Mouse (Mus musculus) intestine, postnatal 0 days (tissue): ENCODE results near the gene Tpst2. TPM values are rescaled to one million over a fixed set of nuclear protein-coding genes. Genes with fewer than 3 reads are reported as not detected.

Experiments
- ATAC-seq: fragments of 200-750 bp; cut with Nextera tagmentation; 2 replicates; pipeline ENCODE4 v1.8.0; 2017; ENCODE audit warnings: mild to moderate bottlenecking, moderate TSS enrichment, moderate library complexity
- H3K27ac ChIP-seq: fragments of 300-500 bp; sonication (generic); 2 replicates; pipeline ENCODE4 v1.5.1; 2014; ENCODE audit warnings: mild to moderate bottlenecking, low read depth, low read length, moderate library complexity
- H3K27me3 ChIP-seq: fragments of 300-500 bp; sonication (generic); replicated peaks from 2 replicates; pipeline ENCODE4 v1.6.1; 2014; ENCODE audit warnings: low read length, mixed read lengths; ENCODE audit not compliant: control insufficient read depth, insufficient read depth
- H3K36me3 ChIP-seq: fragments of 300-500 bp; sonication (generic); 2 replicates; pipeline ENCODE4 v1.6.1; 2014; ENCODE audit warnings: mild to moderate bottlenecking, moderate library complexity; ENCODE audit not compliant: control insufficient read depth, insufficient read depth
- H3K4me1 ChIP-seq: fragments of 300-500 bp; sonication (generic); replicated peaks from 2 replicates; pipeline ENCODE4 v1.6.1; 2014; ENCODE audit warnings: antibody characterized with exemption, low read length, mixed read lengths; ENCODE audit not compliant: control insufficient read depth, insufficient read depth
- H3K4me2 ChIP-seq: fragments of 300-500 bp; sonication (generic); replicated peaks from 2 replicates; pipeline ENCODE4 v1.6.1; 2014; ENCODE audit warnings: low read depth, mild to moderate bottlenecking, moderate library complexity
- H3K4me3 ChIP-seq: fragments of 300-500 bp; sonication (generic); 2 replicates; pipeline ENCODE4 v1.5.1; 2014; ENCODE audit warnings: low read depth, low read length
- H3K9ac ChIP-seq: fragments of 300-500 bp; sonication (generic); 2 replicates; pipeline ENCODE4 v1.6.1; 2014; ENCODE audit warnings: mild to moderate bottlenecking, low read depth, low read length
- H3K9me3 ChIP-seq: fragments of 300-500 bp; sonication (generic); 2 replicates; pipeline ENCODE4 v1.6.1; 2016; ENCODE audit warnings: mixed run types; ENCODE audit not compliant: control insufficient read depth
- CTCF ChIP-seq: sonication (generic); IDR thresholded peaks from 2 replicates; pipeline ENCODE4 v1.5.1; 2016; ENCODE audit warnings: low read depth, mild to moderate bottlenecking, control low read depth, antibody characterized with exemption, moderate library complexity
- WGBS: fragments of 180-500 bp; shearing (Covaris S2); extraction: QIAGEN DNeasy Blood & Tissue Kit; methylation state at CpG from one replicate; pipeline ENCODE4 v1.1.7; 2014; 5-methylcytosine and 5-hydroxymethylcytosine counted together
- polyA plus RNA-seq: library from polyadenylated mRNA; unstranded; fragments of >200 nt; fragmentation: Nextera tagmentation; extraction: Ambion mirVana; gene quantifications from 2 replicates; pipeline ENCODE4 v1.2.1, GENCODE M21; 2015

Tpst2 gene
- polyA plus RNA-seq, 1 experiment from 2014 or later = 45.3 TPM

GRCm38 (mm10) chr5:112301694-112302093, 25.2 kb downstream of the Tpst2 start:
- no peak for ATAC-seq
- no peak overlapping the region for H3K4me3 ChIP-seq
- peaks cover 15% of the 10 kb centered on the region; the same call in 1 of the 2 replicates for H3K36me3 ChIP-seq
- no peaks in the 10 kb centered on the region for H3K27me3 ChIP-seq
- peaks cover 3% of the 10 kb centered on the region; the same call in 1 of the 2 replicates for H3K4me1 ChIP-seq
- H3K9ac ChIP-seq = no peak overlapping the region
- no peaks in the 10 kb centered on the region for H3K9me3 ChIP-seq
- 75% methylated on average over 4 of the region's 4 CpGs for WGBS
- no peak overlapping the region for H3K4me2 ChIP-seq
- TF ChIP-seq CTCF = peak; percentile 26; the same call in 1 of the 2 replicates
- no peak overlapping the region for H3K27ac ChIP-seq

- TF ChIP-seq CTCF = no peak
- no peak overlapping the region for H3K4me2 ChIP-seq
- H3K27me3 ChIP-seq = no peaks in the 10 kb centered on the region
- peaks cover 16% of the 10 kb centered on the region; the same call in 1 of the 2 replicates for H3K36me3 ChIP-seq
- H3K4me1 ChIP-seq = no peaks in the 10 kb centered on the region
- ATAC-seq = no peak
- H3K4me3 ChIP-seq = no peak overlapping the region
- H3K9ac ChIP-seq = no peak overlapping the region
- H3K9me3 ChIP-seq = no peaks in the 10 kb centered on the region
- WGBS = 52% methylated on average over 5 of the region's 5 CpGs
- H3K27ac ChIP-seq = no peak overlapping the region
Observed at GRCm38 (mm10) chr5:112302310-112302709, 25.8 kb downstream of the Tpst2 start.

GRCm38 (mm10) chr5:112305842-112306241, 29.4 kb downstream of the Tpst2 start:
- Histone ChIP-seq H3K9ac (no peak overlapping the region), H3K4me2 (no peak overlapping the region), H3K9me3 (no peaks in the 10 kb centered on the region), H3K27me3 (no peaks in the 10 kb centered on the region), H3K36me3 (peaks cover 51% of the 10 kb centered on the region), H3K4me1 (no peaks in the 10 kb centered on the region), H3K4me3 (no peak overlapping the region), H3K27ac (no peak overlapping the region)
- no peak for ATAC-seq
- no peak for TF ChIP-seq CTCF
- WGBS = 85% methylated on average over 5 of the region's 5 CpGs

DNA sequence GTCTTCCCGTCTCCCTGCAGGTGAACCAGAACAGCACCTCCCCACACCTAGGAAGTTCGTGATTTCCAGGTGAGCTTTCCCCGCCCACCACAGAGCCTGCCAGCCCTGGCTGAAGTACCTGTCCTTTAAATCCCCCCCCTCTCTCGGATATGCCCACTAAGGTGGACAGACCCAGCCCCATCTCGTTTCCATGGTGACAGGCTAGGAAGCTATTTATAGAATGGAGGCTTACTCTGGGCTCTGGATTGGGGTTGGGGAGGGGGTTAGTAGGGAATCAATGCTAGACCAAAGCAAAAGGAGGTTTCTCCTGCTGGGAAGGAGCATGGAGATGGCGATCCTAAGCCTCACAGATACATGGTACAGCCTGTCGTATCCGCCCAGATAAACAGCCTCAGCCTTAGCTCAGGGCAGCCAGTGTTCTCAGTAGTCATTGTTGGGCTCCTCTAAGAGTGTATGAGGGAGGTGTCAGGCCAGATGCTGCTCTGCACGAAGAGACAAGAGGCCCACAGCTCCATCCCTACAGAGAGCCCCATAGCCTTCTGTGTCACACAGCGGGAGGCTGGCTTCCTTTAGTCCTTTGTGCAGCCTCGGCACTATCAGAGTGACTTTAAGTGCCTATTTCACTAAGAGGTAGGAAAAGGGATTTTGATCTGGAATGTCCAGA, 36.9 kb downstream of the Tpst2 start:
- no peak for TF ChIP-seq CTCF
- no peak overlapping the region for H3K4me3 ChIP-seq
- no peak overlapping the region for H3K4me2 ChIP-seq
- WGBS = 77% methylated on average over 11 of the region's 11 CpGs
- H3K36me3 ChIP-seq = peaks cover 70% of the 10 kb centered on the region
- H3K27ac ChIP-seq = no peak overlapping the region
- no peaks in the 10 kb centered on the region for H3K9me3 ChIP-seq
- H3K4me1 ChIP-seq = peaks cover 3% of the 10 kb centered on the region; the same call in 1 of the 2 replicates
- no peak overlapping the region for H3K9ac ChIP-seq
- ATAC-seq = no peak
- H3K27me3 ChIP-seq = no peaks in the 10 kb centered on the region

DNA sequence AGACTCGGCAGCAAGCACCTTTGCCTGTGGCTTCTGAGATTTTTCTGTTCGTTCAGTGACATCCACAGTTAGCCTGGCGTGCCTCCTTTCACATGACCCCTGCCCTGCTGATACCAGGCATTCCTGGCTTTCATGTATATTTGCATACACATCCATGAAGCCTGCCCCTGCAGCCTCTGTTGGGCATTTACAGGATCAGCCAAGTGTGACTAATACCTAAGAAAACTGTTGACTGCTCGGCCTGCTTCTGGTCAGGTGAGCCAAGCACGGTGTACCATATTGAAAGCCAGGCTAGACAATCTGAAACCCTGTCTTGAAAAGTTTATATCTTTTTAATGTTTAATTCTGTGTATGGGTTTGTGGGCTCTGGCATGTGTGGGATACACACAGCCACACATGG, 40.0 kb downstream of the Tpst2 start:
- ATAC-seq = 0 out of 2 replicates have a peak, but pooled peaks have one; percentile 36
- H3K27me3 ChIP-seq = no peaks in the 10 kb centered on the region
- H3K9ac ChIP-seq = no peak overlapping the region
- no peak overlapping the region for H3K4me3 ChIP-seq
- H3K36me3 ChIP-seq = peaks cover 41% of the 10 kb centered on the region
- TF ChIP-seq CTCF = no peak
- H3K27ac ChIP-seq = peak overlapping the region; percentile 28; the same call in 1 of the 2 replicates
- WGBS = 71% methylated on average over 5 of the region's 5 CpGs
- peaks cover 3% of the 10 kb centered on the region; the same call in 1 of the 2 replicates for H3K4me1 ChIP-seq
- H3K9me3 ChIP-seq = no peaks in the 10 kb centered on the region
- no peak overlapping the region for H3K4me2 ChIP-seq

- no peak overlapping the region for H3K4me3 ChIP-seq
- 14% methylated on average over 5 of the region's 5 CpGs for WGBS
- no peak overlapping the region for H3K27ac ChIP-seq
- peaks cover 35% of the 10 kb centered on the region for H3K36me3 ChIP-seq
- H3K9me3 ChIP-seq = no peaks in the 10 kb centered on the region
- ATAC-seq = no peak
- no peak for TF ChIP-seq CTCF
- H3K4me2 ChIP-seq = no peak overlapping the region
- no peaks in the 10 kb centered on the region for H3K27me3 ChIP-seq
- H3K4me1 ChIP-seq = peaks cover 3% of the 10 kb centered on the region; the same call in 1 of the 2 replicates
- H3K9ac ChIP-seq = no peak overlapping the region
Observed at GRCm38 (mm10) chr5:112317328-112317727, 40.8 kb downstream of the Tpst2 start.
